Mouse (Mus musculus): Measurements from ENCODE around the gene Prss36. TPM values are rescaled to one million over a fixed set of nuclear protein-coding genes. Genes with fewer than 3 reads are reported as not detected.

Gene Prss36
- polyA plus RNA-seq, 1 experiment, result 15.9 TPM

GRCm38 (mm10) chr7:127974413-127974930 is 27.9 kb upstream of the Prss36 start:
- DNase-seq, result no peak
- WGBS, result 82% methylated on average over 2 of the region's 2 CpGs

DNA sequence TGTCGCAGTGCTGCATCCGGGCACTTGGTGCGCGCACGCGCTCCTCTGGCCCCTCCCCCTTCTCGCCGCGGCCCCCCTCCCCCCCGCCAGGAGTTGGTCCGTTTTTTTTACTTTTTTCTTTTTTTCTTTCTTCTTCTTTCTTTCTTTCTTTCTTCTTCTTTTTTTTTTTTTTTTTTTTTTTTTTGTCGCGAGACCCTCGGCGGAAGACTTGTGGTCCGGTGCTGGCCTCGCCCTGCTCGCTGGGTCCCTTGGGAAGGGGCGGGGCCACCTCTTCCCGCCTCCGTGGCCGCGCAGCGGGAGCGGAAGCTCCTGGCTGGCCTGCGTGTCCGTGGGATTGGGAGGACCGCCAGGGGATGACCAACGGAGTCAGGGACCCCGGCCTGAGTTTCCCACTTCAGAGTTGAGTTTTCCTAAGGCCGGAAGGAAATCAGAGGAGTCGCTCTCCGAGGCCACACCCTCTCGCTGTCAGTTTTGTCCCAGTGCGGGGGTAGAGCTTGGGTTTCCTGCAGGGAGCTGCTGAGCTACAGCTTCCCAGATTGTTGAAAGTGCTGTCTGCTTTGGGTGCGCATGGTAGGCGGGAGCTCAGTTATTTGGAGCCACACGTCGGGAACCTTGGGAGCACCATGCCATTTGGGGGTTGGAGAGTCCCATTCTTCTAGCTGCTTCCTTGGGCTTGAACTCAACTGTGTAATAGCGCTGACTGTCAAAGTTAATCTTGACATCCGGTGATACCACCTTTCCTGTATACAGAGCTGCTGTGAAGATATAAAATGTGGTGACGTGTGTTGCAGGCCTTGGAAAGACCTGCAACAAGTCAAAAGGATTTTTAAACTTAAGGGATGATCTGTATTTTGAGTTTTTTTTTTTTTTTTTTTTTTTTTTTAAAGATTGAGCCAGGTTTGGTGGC is 21.6 kb upstream of the Prss36 start:
- H3K27me3 ChIP-seq (ENCODE audit: control insufficient read depth, insufficient read depth, low read length), result no peaks in the 10 kb centered on the region
- under 1% methylated on average over 39 of the region's 42 CpGs for whole genome bisulfite sequencing
- H3K27ac ChIP-seq (ENCODE audit: insufficient read depth, low read length), result no peak overlapping the region
- H3K4me3 ChIP-seq (replicated peaks; ENCODE audit: insufficient read depth, low read depth, low read length), result peak overlapping the region; percentile 89
- TF ChIP-seq POLR2A (IDR thresholded peaks at IDR 0.05; ENCODE audit: borderline replicate concordance, insufficient read depth, low read length) (no peak), CTCF (IDR thresholded peaks at IDR 0.05; ENCODE audit: borderline replicate concordance, insufficient read depth, low read depth, low read length) (no peak)
- DNase-seq, result peak; percentile 74 to 75
- H3K4me1 ChIP-seq (ENCODE audit: control insufficient read depth, insufficient read depth, low read length), result peaks cover 8% of the 10 kb centered on the region; the same call in 1 of the 2 replicates

More at GRCm38 (mm10) chr7:127974413-127974930, 27.9 kb upstream of the Prss36 start:
- Histone ChIP-seq H3K27ac (ENCODE audit: insufficient read depth, low read length) (no peak overlapping the region), H3K4me3 (replicated peaks; ENCODE audit: insufficient read depth, low read depth, low read length) (no peak overlapping the region), H3K4me1 (ENCODE audit: control insufficient read depth, insufficient read depth, low read length) (0 out of 2 replicates have a peak, but pooled peaks cover 2% of the 10 kb centered on the region), H3K27me3 (ENCODE audit: control insufficient read depth, insufficient read depth, low read length) (no peaks in the 10 kb centered on the region)
- TF ChIP-seq POLR2A (IDR thresholded peaks at IDR 0.05; ENCODE audit: borderline replicate concordance, insufficient read depth, low read length) (no peak), CTCF (IDR thresholded peaks at IDR 0.05; ENCODE audit: borderline replicate concordance, insufficient read depth, low read depth, low read length) (no peak)

DNA sequence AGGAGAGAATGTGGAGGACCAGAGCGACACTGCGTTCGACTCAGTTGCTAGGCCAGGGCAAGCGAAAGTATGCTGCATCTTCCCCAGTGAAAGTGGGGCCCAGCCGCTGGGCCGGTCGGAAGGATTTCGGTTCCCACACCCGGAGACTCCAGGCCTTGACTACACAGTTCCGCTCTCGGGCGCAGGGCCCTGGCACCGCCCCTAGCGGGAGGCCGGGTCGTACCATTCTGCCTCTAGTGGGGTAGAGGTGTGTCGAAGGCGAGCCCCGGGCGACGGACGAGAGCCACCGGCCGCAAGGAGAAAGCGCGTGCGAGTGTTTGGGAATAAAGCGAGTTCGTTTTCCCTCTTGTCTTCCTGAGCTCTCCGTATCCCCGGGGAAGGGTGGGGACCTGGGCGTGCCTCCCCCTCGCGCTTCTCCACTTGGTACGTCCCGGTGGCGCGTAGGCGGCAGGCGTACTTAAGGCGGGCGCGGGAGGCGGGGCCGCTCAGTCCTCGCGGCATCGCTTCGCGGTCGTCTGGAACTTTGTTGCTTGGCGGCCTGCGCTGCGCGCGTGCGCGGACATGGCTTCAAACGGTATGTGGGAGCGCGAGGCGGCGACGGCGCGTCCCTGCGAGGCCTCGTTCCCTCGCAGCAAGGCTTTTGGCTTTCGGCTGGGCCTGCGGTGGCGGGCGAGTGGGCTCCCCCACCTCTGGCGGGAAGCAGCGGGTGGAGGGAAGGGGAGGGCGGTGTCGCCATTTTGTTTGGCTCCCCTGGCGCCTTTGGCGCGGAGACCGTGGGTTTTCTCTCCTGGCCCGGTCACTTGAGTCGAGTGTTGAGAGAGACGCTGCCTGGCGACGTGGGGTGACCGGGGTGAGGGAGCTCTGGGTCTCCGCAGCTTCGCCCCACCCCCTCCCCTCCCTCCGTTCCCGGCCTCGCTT is 20.7 kb upstream of the Prss36 start, which contains the start of gene Fus:
Fus (plus strand) TSS at position 454 of the 918 bp plus-strand sequence.
- Histone ChIP-seq H3K27ac (ENCODE audit: insufficient read depth, low read length) (peak within 1 kb of the TSS; percentile 97), H3K27me3 (ENCODE audit: control insufficient read depth, insufficient read depth, low read length) (no peaks in the 10 kb centered on the region), H3K4me1 (ENCODE audit: control insufficient read depth, insufficient read depth, low read length) (peaks cover 8% of the 10 kb centered on the region; the same call in 1 of the 2 replicates), H3K4me3 (replicated peaks; ENCODE audit: insufficient read depth, low read depth, low read length) (peak within 1 kb of the TSS; percentile 89)
- peak; percentile 94 to 98 for DNase-seq
- TF ChIP-seq CTCF (IDR thresholded peaks at IDR 0.05; ENCODE audit: borderline replicate concordance, insufficient read depth, low read depth, low read length) (no peak), POLR2A (IDR thresholded peaks at IDR 0.05; ENCODE audit: borderline replicate concordance, insufficient read depth, low read length) (peak; percentile 99)
- under 1% methylated on average over 90 of the region's 92 CpGs for WGBS

GRCm38 (mm10) chr7:127966371-127966918 is 19.9 kb upstream of the Prss36 start:
- DNase-seq, result peak; percentile 30 to 31

GRCm38 (mm10) chr7:127959364-127959763 is 12.8 kb upstream of the Prss36 start:
- no peak for DNase-seq
- H3K4me3 ChIP-seq (replicated peaks; ENCODE audit: insufficient read depth, low read depth, low read length), result no peak overlapping the region
- WGBS, result 67% methylated on average over 5 of the region's 5 CpGs

More at GRCm38 (mm10) chr7:127966371-127966918, 19.9 kb upstream of the Prss36 start:
- Histone ChIP-seq H3K4me3 (replicated peaks; ENCODE audit: insufficient read depth, low read depth, low read length) (peak overlapping the region; percentile 89), H3K27ac (ENCODE audit: insufficient read depth, low read length) (peak overlapping the region; percentile 97), H3K27me3 (ENCODE audit: control insufficient read depth, insufficient read depth, low read length) (no peaks in the 10 kb centered on the region), H3K4me1 (ENCODE audit: control insufficient read depth, insufficient read depth, low read length) (peaks cover 8% of the 10 kb centered on the region; the same call in 1 of the 2 replicates)
- 7% methylated on average over 10 of the region's 10 CpGs for WGBS
- TF ChIP-seq POLR2A (IDR thresholded peaks at IDR 0.05; ENCODE audit: borderline replicate concordance, insufficient read depth, low read length), result no peak
- TF ChIP-seq CTCF (IDR thresholded peaks at IDR 0.05; ENCODE audit: borderline replicate concordance, insufficient read depth, low read depth, low read length), result no peak

GRCm38 (mm10) chr7:127952864-127953581 is 6.5 kb upstream of the Prss36 start:
- no peak overlapping the region for H3K4me3 ChIP-seq (replicated peaks; ENCODE audit: insufficient read depth, low read depth, low read length)
- no peak overlapping the region for H3K27ac ChIP-seq (ENCODE audit: insufficient read depth, low read length)
- 50% methylated on average over 13 of the region's 13 CpGs for WGBS
- no peaks in the 10 kb centered on the region for H3K4me1 ChIP-seq (ENCODE audit: control insufficient read depth, insufficient read depth, low read length)
- H3K27me3 ChIP-seq (ENCODE audit: control insufficient read depth, insufficient read depth, low read length), result no peaks in the 10 kb centered on the region
- no peak for DNase-seq
- no peak for TF ChIP-seq POLR2A (IDR thresholded peaks at IDR 0.05; ENCODE audit: borderline replicate concordance, insufficient read depth, low read length)
- no peak for TF ChIP-seq CTCF (IDR thresholded peaks at IDR 0.05; ENCODE audit: borderline replicate concordance, insufficient read depth, low read depth, low read length)

More at GRCm38 (mm10) chr7:127959364-127959763, 12.8 kb upstream of the Prss36 start:
- Histone ChIP-seq H3K27me3 (ENCODE audit: control insufficient read depth, insufficient read depth, low read length) (no peaks in the 10 kb centered on the region), H3K27ac (ENCODE audit: insufficient read depth, low read length) (no peak overlapping the region), H3K4me1 (ENCODE audit: control insufficient read depth, insufficient read depth, low read length) (no peaks in the 10 kb centered on the region)
- TF ChIP-seq CTCF (IDR thresholded peaks at IDR 0.05; ENCODE audit: borderline replicate concordance, insufficient read depth, low read depth, low read length), result no peak
- no peak for TF ChIP-seq POLR2A (IDR thresholded peaks at IDR 0.05; ENCODE audit: borderline replicate concordance, insufficient read depth, low read length)
